Mouse (Mus musculus) MEL (cell line): ENCODE results near the gene Psen1.

ENCODE experiments used
- CHD1 ChIP-seq: IDR thresholded peaks from 2 replicates; pipeline ENCODE4 v1.6.1; 2012; ENCODE audit warnings: low read depth, mild to moderate bottlenecking, inconsistent platforms, low read length, improper control_type of control experiment
- CTCF ChIP-seq, 3 experiments: IDR thresholded peaks in 2 of 3; conservative IDR thresholded peaks in 1 of 3; 2 replicates each; pipeline ENCODE4 v1.5.1; 2011 to 2012; ENCODE audit warnings: low read length in 3 of 3, low read depth in 2 of 3, mild to moderate bottlenecking in 2 of 3, improper control_type of control experiment in 1 of 3, inconsistent platforms in 1 of 3, mixed read lengths in 1 of 3, moderate library complexity in 1 of 3; ENCODE audit not compliant: control insufficient read depth in 1 of 3, insufficient read depth in 1 of 3, poor library complexity in 1 of 3, severe bottlenecking in 1 of 3
- ETS1 ChIP-seq: IDR thresholded peaks from 2 replicates; pipeline ENCODE4 v1.6.1; 2012; ENCODE audit warnings: low read depth, mild to moderate bottlenecking, inconsistent platforms, low read length, improper control_type of control experiment, moderate library complexity
- GATA1 ChIP-seq: IDR thresholded peaks from 2 replicates; pipeline ENCODE4 v1.6.1; 2011; ENCODE audit warnings: low read depth, low read length, improper control_type of control experiment
- MAZ ChIP-seq: IDR thresholded peaks from 2 replicates; pipeline ENCODE4 v1.6.1; 2012; ENCODE audit warnings: low read depth, mild to moderate bottlenecking, inconsistent platforms, low read length, improper control_type of control experiment
- MXI1 ChIP-seq: IDR thresholded peaks from 2 replicates; pipeline ENCODE4 v1.6.1; 2011; ENCODE audit warnings: mild to moderate bottlenecking, low read depth, low read length, improper control_type of control experiment
- NELFE ChIP-seq: IDR thresholded peaks from 2 replicates; pipeline ENCODE4 v1.6.1; 2011; ENCODE audit warnings: low read depth, low read length, improper control_type of control experiment
- POLR2A ChIP-seq, 2 experiments: IDR thresholded peaks; 2 replicates each; pipeline ENCODE4 v1.6.1; 2011 to 2012; ENCODE audit warnings: low read length in 2 of 2, mild to moderate bottlenecking in 2 of 2, control low read depth in 1 of 2, improper control_type of control experiment in 1 of 2, low read depth in 1 of 2, moderate library complexity in 1 of 2; ENCODE audit not compliant: control insufficient read depth in 1 of 2, insufficient read depth in 1 of 2, poor library complexity in 1 of 2
- TAL1 ChIP-seq: IDR thresholded peaks from 2 replicates; pipeline ENCODE4 v1.6.1; 2012; ENCODE audit warnings: mild to moderate bottlenecking, inconsistent platforms, low read length, moderate library complexity, mixed read lengths
- USF1 ChIP-seq: IDR thresholded peaks from 2 replicates; pipeline ENCODE4 v1.6.1; 2014; ENCODE audit warnings: low read depth, mild to moderate bottlenecking, inconsistent platforms, low read length, improper control_type of control experiment, moderate library complexity
- ZMIZ1 ChIP-seq: IDR thresholded peaks from 2 replicates; pipeline ENCODE4 v1.6.1; 2012; ENCODE audit warnings: low read depth, mild to moderate bottlenecking, inconsistent platforms, low read length, improper control_type of control experiment, moderate library complexity

DNA sequence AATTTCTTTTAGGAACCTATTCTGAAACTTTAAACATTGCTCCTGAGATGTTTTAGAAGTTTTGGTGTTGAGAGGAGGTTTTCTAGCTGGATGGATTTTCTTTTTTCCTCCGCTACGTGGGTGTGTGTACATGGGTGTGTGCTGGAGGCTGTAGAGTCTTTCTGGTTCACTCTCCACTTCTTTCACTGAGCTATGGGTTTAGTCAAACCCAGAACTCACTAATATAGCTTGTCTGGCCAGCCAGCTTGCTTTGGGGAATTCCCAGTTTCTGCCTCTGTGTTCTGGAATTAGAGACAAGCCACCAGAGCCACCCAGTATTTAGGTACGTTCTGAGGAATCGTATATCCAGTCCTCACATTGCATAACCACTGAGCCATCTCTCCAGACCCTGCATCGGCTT is 6.1 kb downstream of the Psen1 start:
- TF ChIP-seq CTCF (IDR thresholded peaks at IDR 0.05 in 2 of 3, conservative IDR thresholded peaks at IDR 0.05 in 1 of 3; ENCODE audit: control insufficient read depth in 1 of 3, insufficient read depth in 1 of 3, low read depth in 2 of 3, low read length in 3 of 3, poor library complexity in 1 of 3, severe bottlenecking in 1 of 3) = no peak
- TF ChIP-seq ETS1 = no peak
- no peak for TF ChIP-seq CHD1
- no peak for TF ChIP-seq ZMIZ1
- no peak for TF ChIP-seq POLR2A (IDR thresholded peaks at IDR 0.05; ENCODE audit: control insufficient read depth in 1 of 2, insufficient read depth in 1 of 2, low read depth in 1 of 2, low read length in 2 of 2, poor library complexity in 1 of 2)
- no peak for TF ChIP-seq USF1
- no peak for TF ChIP-seq TAL1
- TF ChIP-seq MAZ = no peak
- TF ChIP-seq GATA1 = no peak
- no peak for TF ChIP-seq NELFE
- no peak for TF ChIP-seq MXI1
